Mouse (Mus musculus): Measurements from ENCODE around the gene Lin7c.

DNA sequence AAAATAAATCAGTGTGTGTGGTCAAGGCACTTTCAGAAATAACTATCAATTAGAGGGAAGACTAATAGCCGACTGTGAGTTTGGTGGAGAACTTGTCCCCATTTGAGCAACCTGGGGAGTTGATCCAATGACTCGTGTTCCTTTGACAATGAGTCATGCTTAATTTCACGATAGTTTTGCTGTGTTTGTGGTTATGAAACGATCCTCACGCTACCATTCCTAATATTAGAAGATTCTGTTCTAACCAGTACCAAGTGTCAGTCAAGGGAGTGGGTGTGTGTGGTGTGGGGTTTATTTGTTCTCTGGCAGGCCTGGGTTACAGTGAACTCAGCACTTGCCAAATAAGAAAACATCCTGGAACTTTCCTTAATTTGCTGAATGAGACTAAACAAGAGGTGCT is 35.1 kb upstream of the Lin7c start:
- TF ChIP-seq CTCF (IDR thresholded peaks at IDR 0.05; ENCODE audit: low read depth) = no peak
- TF ChIP-seq EP300 (IDR thresholded peaks at IDR 0.05; ENCODE audit: low read depth) = no peak
